Mouse (Mus musculus) C2C12 (cell line): ENCODE measurements around the gene Kcnab2.

Experiments
- CEBPB ChIP-seq: IDR thresholded peaks from one replicate; pipeline ENCODE4 v1.6.1; 2011; ENCODE audit warnings: low read depth, mild to moderate bottlenecking, control low read depth, moderate library complexity
- CTCF ChIP-seq: IDR thresholded peaks from one replicate; pipeline ENCODE4 v1.5.1; 2011; ENCODE audit not compliant: control insufficient read depth, insufficient read depth, insufficient read length
- USF1 ChIP-seq: IDR thresholded peaks from one replicate; pipeline ENCODE4 v1.6.1; 2011; ENCODE audit warnings: low read depth, mild to moderate bottlenecking, control low read depth, moderate library complexity

GRCm38 (mm10) chr4:152424922-152425321 lies 52.7 kb downstream of the Kcnab2 start:
- TF ChIP-seq CEBPB (no peak), USF1 (no peak), CTCF (no peak)
